Mouse (Mus musculus): Measurements from ENCODE around the gene Phf19. TPM values are rescaled to one million over a fixed set of nuclear protein-coding genes. Genes with fewer than 3 reads are reported as not detected.

Phf19 gene
- polyA plus RNA-seq, 1 experiment from 2014 or later, result 2.7 TPM

GRCm38 (mm10) chr2:34847702-34848101, 66.1 kb downstream of the Phf19 start:
- Histone ChIP-seq H3K4me2 (replicated peaks; ENCODE audit: low read depth) (no peak overlapping the region), H3K4me1 (replicated peaks; ENCODE audit: control insufficient read depth, insufficient read depth, low read length) (no peaks in the 10 kb centered on the region), H3K27me3 (replicated peaks; ENCODE audit: control insufficient read depth, insufficient read depth, low read length) (no peaks in the 10 kb centered on the region), H3K4me3 (ENCODE audit: low read depth, low read length) (no peak overlapping the region), H3K9me3 (ENCODE audit: control insufficient read depth) (no peaks in the 10 kb centered on the region), H3K9ac (ENCODE audit: low read depth, low read length) (no peak overlapping the region), H3K36me3 (ENCODE audit: control insufficient read depth, insufficient read depth) (peaks cover 20% of the 10 kb centered on the region), H3K27ac (ENCODE audit: low read depth, low read length) (no peak overlapping the region)
- no peak for ATAC-seq
- WGBS, result 90% methylated on average over 1 of the region's 1 CpGs
- TF ChIP-seq CTCF (IDR thresholded peaks at IDR 0.05; ENCODE audit: low read depth), result no peak

Other genes with a start within 250 kb of the Phf19 start
- 31.3 and 34.6 TPM in 2 replicates for gene Gapvd1, start 158.8 kb downstream of the Phf19 start, polyA plus RNA-seq (2015; fragmentation: Nextera tagmentation; extraction: Ambion mirVana)
- 456 and 457 TPM in 2 replicates for gene Hspa5, start 142.1 kb downstream of the Phf19 start, polyA plus RNA-seq (2015; fragmentation: Nextera tagmentation; extraction: Ambion mirVana)
- gene Rabepk, start 114.1 kb downstream of the Phf19 start, polyA plus RNA-seq (2015; fragmentation: Nextera tagmentation; extraction: Ambion mirVana), result 19.1 and 19.6 TPM in 2 replicates
- gene Fbxw2, start 87.7 kb downstream of the Phf19 start, polyA plus RNA-seq (2015; fragmentation: Nextera tagmentation; extraction: Ambion mirVana), result 36.8 and 39.7 TPM in 2 replicates
- not detected in 2 replicates for gene Gm34653, start 81.0 kb downstream of the Phf19 start, polyA plus RNA-seq (2015; fragmentation: Nextera tagmentation; extraction: Ambion mirVana)
- 16.4 and 17.6 TPM in 2 replicates for gene Cutal, start 39.6 kb downstream of the Phf19 start, polyA plus RNA-seq (2015; fragmentation: Nextera tagmentation; extraction: Ambion mirVana)
- gene Psmd5, start 39.1 kb downstream of the Phf19 start, polyA plus RNA-seq (2015; fragmentation: Nextera tagmentation; extraction: Ambion mirVana), result 47.5 and 52.2 TPM in 2 replicates
- 1.1 and 1.6 TPM in 2 replicates for gene Traf1, start 47.7 kb upstream of the Phf19 start, polyA plus RNA-seq (2015; fragmentation: Nextera tagmentation; extraction: Ambion mirVana)
- 0.14 and 0.20 TPM in 2 replicates for gene Hc, start 147.4 kb upstream of the Phf19 start, polyA plus RNA-seq (2015; fragmentation: Nextera tagmentation; extraction: Ambion mirVana)
- 0.20 and 0.31 TPM in 2 replicates for gene AI182371, start 187.5 kb upstream of the Phf19 start, polyA plus RNA-seq (2015; fragmentation: Nextera tagmentation; extraction: Ambion mirVana)
- 9.8 and 11.3 TPM in 2 replicates for gene Cntrl, start 195.5 kb upstream of the Phf19 start, polyA plus RNA-seq (2015; fragmentation: Nextera tagmentation; extraction: Ambion mirVana)